Mouse (Mus musculus) heart, embryonic 15.5 days (tissue): ENCODE data around the gene Fam228a. TPM values are rescaled to one million over a fixed set of nuclear protein-coding genes. Genes with fewer than 3 reads are reported as not detected.
A peak's percentile ranks its signal among the peaks of the same experiment; 100 is the strongest.
"Not testable (repeated sequence)": the region's sequence is repeated elsewhere in the genome, so short reads cannot be mapped to it uniquely, and the experiment has no call there.

Source experiments
- ATAC-seq: fragments of 200-750 bp; cut with Nextera tagmentation; replicated peaks from 2 replicates; pipeline ENCODE4 v1.8.0; 2017; ENCODE audit warnings: low read depth, moderate TSS enrichment; ENCODE audit not compliant: insufficient number of reproducible peaks, insufficient read depth, low FRiP score
- H3K27ac ChIP-seq: fragments of 300-500 bp; sonication (generic); 2 replicates; pipeline ENCODE4 v1.5.1; 2015; ENCODE audit warnings: mild to moderate bottlenecking, inconsistent platforms
- H3K27me3 ChIP-seq: fragments of 300-500 bp; sonication (generic); 2 replicates; pipeline ENCODE4 v1.6.1; 2015; ENCODE audit warnings: inconsistent platforms
- H3K36me3 ChIP-seq: fragments of 300-500 bp; sonication (generic); 2 replicates; pipeline ENCODE4 v1.6.1; 2015; ENCODE audit warnings: mild to moderate bottlenecking, inconsistent platforms
- H3K4me1 ChIP-seq: fragments of 300-500 bp; sonication (generic); replicated peaks from 2 replicates; pipeline ENCODE4 v1.6.1; 2015; ENCODE audit warnings: inconsistent platforms
- H3K4me2 ChIP-seq: fragments of 300-500 bp; sonication (generic); 2 replicates; pipeline ENCODE4 v1.6.1; 2015; ENCODE audit warnings: inconsistent platforms, mild to moderate bottlenecking, moderate library complexity
- H3K4me3 ChIP-seq: fragments of 300-500 bp; sonication (generic); 2 replicates; pipeline ENCODE4 v1.5.1; 2015; ENCODE audit warnings: mild to moderate bottlenecking, inconsistent platforms
- H3K9ac ChIP-seq: fragments of 300-500 bp; sonication (generic); 2 replicates; pipeline ENCODE4 v1.6.1; 2015; ENCODE audit warnings: mild to moderate bottlenecking, inconsistent platforms
- H3K9me3 ChIP-seq: fragments of 300-500 bp; sonication (generic); replicated peaks from 2 replicates; pipeline ENCODE4 v1.6.1; 2016; ENCODE audit warnings: inconsistent platforms
- WGBS: fragments of 180-500 bp; shearing (Covaris S2); methylation state at CpG from one replicate; pipeline ENCODE4 v1.1.7; 2015; ENCODE audit warnings: mixed read lengths; 5-methylcytosine and 5-hydroxymethylcytosine counted together
- polyA plus RNA-seq: library from polyadenylated mRNA; unstranded; fragments of >200 nt; fragmentation: Nextera tagmentation; extraction: Ambion mirVana; gene quantifications from 2 replicates; pipeline ENCODE4 v1.2.1, GENCODE M21; 2015

Gene Fam228a
- 0.15 and 0.19 TPM in 2 replicates for polyA plus RNA-seq

- 87% methylated on average over 18 of the region's 18 CpGs for WGBS
Observed at GRCm38 (mm10) chr12:4738031-4738576, at the start of gene Fam228a. TSS of gene Fam228a (minus strand) at chr12:4738430.

GRCm38 (mm10) chr12:4784466-4784865, 46.2 kb upstream of the Fam228a start:
- H3K4me3 ChIP-seq: no peak overlapping the region
- H3K9ac ChIP-seq: no peak overlapping the region
- no peaks in the 10 kb centered on the region for H3K27me3 ChIP-seq
- ATAC-seq: no peak
- 68% methylated on average over 2 of the region's 2 CpGs for WGBS
- no peaks in the 10 kb centered on the region for H3K4me1 ChIP-seq
- H3K9me3 ChIP-seq: no peaks in the 10 kb centered on the region
- no peaks in the 10 kb centered on the region for H3K36me3 ChIP-seq
- H3K4me2 ChIP-seq: no peak overlapping the region
- no peak overlapping the region for H3K27ac ChIP-seq

More at GRCm38 (mm10) chr12:4738031-4738576, at the start of gene Fam228a:
- Histone ChIP-seq H3K4me1 (no peaks in the 10 kb centered on the region), H3K9me3 (no peaks in the 10 kb centered on the region), H3K36me3 (no peaks in the 10 kb centered on the region), H3K4me3 (no peak within 1 kb of the TSS), H3K27me3 (no peaks in the 10 kb centered on the region), H3K4me2 (no peak within 1 kb of the TSS), H3K27ac (no peak within 1 kb of the TSS), H3K9ac (no peak within 1 kb of the TSS)
- ATAC-seq: no peak

DNA sequence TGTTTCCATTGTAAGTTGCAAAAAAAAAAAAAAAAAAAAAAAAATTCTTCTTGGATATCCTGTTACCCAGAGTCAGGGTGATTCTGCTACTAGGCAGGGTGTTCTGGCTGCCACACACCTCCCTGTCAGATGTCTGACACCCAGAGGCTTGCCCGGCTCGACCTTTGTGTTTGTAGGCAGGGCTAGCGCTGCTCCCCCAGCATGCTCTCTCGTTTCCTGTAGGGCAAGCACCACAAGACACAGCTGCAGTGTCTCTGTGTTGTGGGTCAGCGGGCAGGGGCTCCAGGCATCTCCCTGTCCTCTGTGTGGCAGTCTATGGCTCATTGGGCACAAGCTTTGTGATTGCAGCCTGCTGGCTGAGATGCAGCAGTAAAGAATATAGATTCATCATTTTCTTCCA, 45.4 kb upstream of the Fam228a start:
- Histone ChIP-seq H3K4me3 (no peak overlapping the region), H3K9ac (no peak overlapping the region), H3K9me3 (no peaks in the 10 kb centered on the region), H3K27ac (no peak overlapping the region), H3K4me2 (no peak overlapping the region), H3K27me3 (no peaks in the 10 kb centered on the region), H3K4me1 (no peaks in the 10 kb centered on the region), H3K36me3 (no peaks in the 10 kb centered on the region)
- no peak for ATAC-seq
- WGBS: 58% methylated on average over 5 of the region's 5 CpGs

DNA sequence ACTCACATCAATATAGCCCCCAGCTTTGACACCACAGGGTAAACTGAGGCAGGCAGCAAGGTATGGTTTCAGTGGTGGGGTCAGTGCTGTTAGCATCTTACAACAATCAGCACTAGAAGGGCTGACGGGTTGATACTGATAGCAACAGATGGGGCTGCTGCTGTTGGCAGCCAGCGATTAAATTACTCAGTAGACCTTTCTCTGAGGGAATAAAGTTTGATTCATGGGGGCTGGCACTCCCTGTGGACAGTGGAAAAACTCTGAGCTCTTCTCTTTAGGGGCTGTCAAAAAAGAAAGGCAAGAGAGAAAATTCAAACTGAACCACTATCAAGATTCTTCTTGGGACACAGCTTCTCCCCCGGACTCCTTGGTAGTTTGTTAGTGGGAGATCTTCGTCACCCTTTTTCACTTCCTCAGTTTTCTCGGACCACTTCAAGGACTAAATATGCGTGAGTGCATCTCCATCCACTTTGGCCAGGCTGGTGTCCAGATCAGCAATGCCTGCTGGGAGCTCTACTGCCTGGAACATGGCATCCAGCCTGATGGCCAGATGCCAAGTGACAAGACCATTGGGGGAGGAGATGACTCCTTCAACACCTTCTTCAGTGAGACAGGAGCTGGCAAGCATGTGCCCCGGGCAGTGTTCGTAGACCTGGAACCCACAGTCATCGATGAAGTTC, 43.6 kb upstream of the Fam228a start:
- ATAC-seq, H3K9me3 ChIP-seq, H3K4me3 ChIP-seq, H3K27ac ChIP-seq, H3K27me3 ChIP-seq, H3K4me1 ChIP-seq, H3K36me3 ChIP-seq, H3K9ac ChIP-seq, H3K4me2 ChIP-seq: not testable (repeated sequence)
- WGBS: 70% methylated on average over 9 of the region's 9 CpGs

GRCm38 (mm10) chr12:4781270-4781669, 43.0 kb upstream of the Fam228a start:
- Histone ChIP-seq H3K4me1 (no peaks in the 10 kb centered on the region), H3K9me3 (no peaks in the 10 kb centered on the region), H3K36me3 (no peaks in the 10 kb centered on the region), H3K27me3 (no peaks in the 10 kb centered on the region), H3K4me2 (no peak overlapping the region), H3K27ac (no peak overlapping the region), H3K4me3 (no peak overlapping the region), H3K9ac (no peak overlapping the region)
- WGBS: 75% methylated on average over 1 of the region's 1 CpGs
- ATAC-seq: no peak

DNA sequence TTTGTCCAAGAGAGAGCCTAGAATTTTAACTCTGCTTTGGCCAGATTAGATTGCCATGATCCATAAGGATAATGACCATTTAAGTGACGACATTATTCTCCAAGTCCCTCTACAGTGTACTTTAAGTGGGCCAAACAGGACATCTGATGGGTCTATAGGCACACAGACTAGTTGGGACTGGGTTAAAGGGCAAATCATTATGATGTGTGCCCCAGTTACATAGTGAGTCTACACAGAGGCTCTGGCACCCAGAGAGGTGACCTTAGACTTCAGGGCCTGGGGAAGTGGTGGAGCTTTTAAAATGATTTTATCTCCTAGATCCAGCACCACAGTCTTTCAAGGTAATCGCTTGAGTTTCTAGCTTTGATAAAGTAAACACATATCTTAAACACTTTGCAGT, 42.0 kb upstream of the Fam228a start:
- Histone ChIP-seq H3K4me2 (no peak overlapping the region), H3K27ac (no peak overlapping the region), H3K4me1 (no peaks in the 10 kb centered on the region), H3K27me3 (no peaks in the 10 kb centered on the region), H3K36me3 (no peaks in the 10 kb centered on the region), H3K4me3 (no peak overlapping the region), H3K9ac (no peak overlapping the region), H3K9me3 (no peaks in the 10 kb centered on the region)
- ATAC-seq: no peak
- 56% methylated on average over 2 of the region's 2 CpGs for WGBS

DNA sequence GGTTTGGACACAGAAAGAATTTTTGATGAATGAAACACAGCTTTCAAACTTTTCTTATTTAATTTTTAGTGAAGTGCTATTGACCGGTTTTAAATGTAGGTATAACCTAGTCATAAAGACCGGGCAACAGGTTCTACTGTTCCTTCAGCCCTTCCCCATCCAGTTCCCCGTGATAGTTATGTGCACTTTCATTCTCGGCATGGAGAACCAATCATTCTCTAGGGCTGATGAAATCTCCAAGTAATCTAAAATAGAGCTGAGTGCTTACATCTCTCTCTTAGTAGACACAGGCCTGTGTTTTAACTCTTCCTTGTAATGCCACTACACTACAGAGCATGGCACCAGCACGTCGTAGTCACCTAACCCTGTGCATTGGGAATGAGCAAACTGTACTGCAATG, 39.5 kb upstream of the Fam228a start:
- Histone ChIP-seq H3K27me3 (no peaks in the 10 kb centered on the region), H3K27ac (no peak overlapping the region), H3K4me2 (no peak overlapping the region), H3K9ac (no peak overlapping the region), H3K9me3 (no peaks in the 10 kb centered on the region), H3K4me1 (no peaks in the 10 kb centered on the region), H3K36me3 (no peaks in the 10 kb centered on the region), H3K4me3 (no peak overlapping the region)
- 76% methylated on average over 6 of the region's 6 CpGs for whole genome bisulfite sequencing
- ATAC-seq: no peak

- H3K27ac ChIP-seq: no peak overlapping the region
- no peak overlapping the region for H3K4me2 ChIP-seq
- no peak overlapping the region for H3K9ac ChIP-seq
- H3K4me3 ChIP-seq: no peak overlapping the region
- H3K27me3 ChIP-seq: no peaks in the 10 kb centered on the region
- H3K9me3 ChIP-seq: no peaks in the 10 kb centered on the region
- 66% methylated on average over 9 of the region's 9 CpGs for WGBS
- no peaks in the 10 kb centered on the region for H3K4me1 ChIP-seq
- ATAC-seq: no peak
- no peaks in the 10 kb centered on the region for H3K36me3 ChIP-seq
Observed at GRCm38 (mm10) chr12:4775588-4775949, 37.3 kb upstream of the Fam228a start.

DNA sequence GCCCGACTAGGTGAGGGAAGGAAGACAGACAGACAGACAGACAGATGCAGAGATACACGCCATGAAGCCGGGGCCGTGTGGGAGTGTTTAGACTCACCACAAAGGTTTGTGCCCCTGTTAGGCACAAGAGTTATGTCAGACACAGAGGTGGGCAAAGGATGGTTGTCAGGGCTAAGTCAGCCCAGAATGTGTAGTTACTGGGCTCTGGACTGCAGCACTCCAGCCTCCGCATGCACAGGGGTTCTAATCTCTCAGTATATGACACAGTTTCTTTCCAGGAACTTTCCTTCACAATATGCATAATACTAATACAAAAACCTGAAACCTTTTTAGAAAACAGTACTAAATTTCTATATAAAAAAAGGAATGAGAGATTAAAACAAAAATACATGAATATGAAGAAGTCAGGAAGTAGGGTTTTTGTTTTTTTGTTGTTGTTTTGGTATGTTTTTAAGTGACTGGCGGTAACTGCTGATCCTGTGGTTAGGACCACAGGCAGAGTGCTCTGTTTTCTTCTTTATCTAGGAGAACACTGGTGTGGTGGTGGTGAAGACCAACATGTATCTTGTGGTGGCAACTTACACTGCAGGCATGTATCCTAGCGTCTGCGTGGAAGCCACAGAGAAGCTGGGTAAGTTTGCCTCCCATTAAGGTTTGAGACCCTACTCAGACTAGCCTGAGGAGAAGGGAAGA, 36.8 kb upstream of the Fam228a start:
- Histone ChIP-seq H3K9me3 (no peaks in the 10 kb centered on the region), H3K4me2 (no peak overlapping the region), H3K27ac (no peak overlapping the region), H3K27me3 (no peaks in the 10 kb centered on the region), H3K36me3 (no peaks in the 10 kb centered on the region), H3K4me1 (no peaks in the 10 kb centered on the region), H3K4me3 (no peak overlapping the region), H3K9ac (no peak overlapping the region)
- 83% methylated on average over 8 of the region's 8 CpGs for WGBS
- ATAC-seq: no peak

DNA sequence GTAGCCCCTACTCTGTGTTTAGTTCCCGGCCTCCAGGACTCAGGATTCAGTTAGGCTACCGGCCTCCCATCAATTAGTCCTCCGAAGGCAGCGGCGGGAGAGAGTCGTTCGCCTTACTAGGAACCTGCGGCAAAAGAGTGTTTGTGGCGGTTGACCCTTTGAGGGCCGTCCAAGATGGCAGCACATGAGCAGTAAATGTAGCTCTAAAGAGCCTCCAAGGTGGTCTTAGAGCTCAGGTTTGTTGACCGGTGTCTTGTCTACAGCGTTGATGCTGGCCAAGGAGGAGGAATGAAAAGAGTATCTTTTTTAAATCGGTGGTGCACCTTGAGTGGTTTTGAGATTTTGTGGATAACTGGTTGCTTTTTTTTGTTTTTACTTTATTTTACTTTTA, 31.1 kb upstream of the Fam228a start:
- 21% methylated on average over 13 of the region's 13 CpGs for WGBS
- Histone ChIP-seq H3K4me1 (peaks cover 6% of the 10 kb centered on the region), H3K27me3 (no peaks in the 10 kb centered on the region), H3K9me3 (no peaks in the 10 kb centered on the region), H3K27ac (peak overlapping the region; percentile 92), H3K9ac (peak overlapping the region; percentile 89), H3K4me3 (peak overlapping the region; percentile 81), H3K4me2 (peak overlapping the region; percentile 90), H3K36me3 (no peaks in the 10 kb centered on the region)
- ATAC-seq: no peak

GRCm38 (mm10) chr12:4768492-4769332, 30.5 kb upstream of the Fam228a start, which contains the start of the genes Pfn4 and Fam228b:
TSS of gene Pfn4 (plus strand) at chr12:4769022.
TSS of gene Fam228b (minus strand) at chr12:4769267.
- no peaks in the 10 kb centered on the region for H3K27me3 ChIP-seq
- peak within 1 kb of the TSS; percentile 90 for H3K4me2 ChIP-seq
- H3K4me3 ChIP-seq: peak within 1 kb of the TSS; percentile 81
- H3K27ac ChIP-seq: peak within 1 kb of the TSS; percentile 92
- WGBS: 3% methylated on average over 61 of the region's 61 CpGs
- no peaks in the 10 kb centered on the region for H3K9me3 ChIP-seq
- peak; percentile 98 for ATAC-seq
- peaks cover 6% of the 10 kb centered on the region for H3K4me1 ChIP-seq
- peak within 1 kb of the TSS; percentile 89 for H3K9ac ChIP-seq
- no peaks in the 10 kb centered on the region for H3K36me3 ChIP-seq
